Mouse (Mus musculus) kidney, postnatal 0 days (tissue): Measurements from ENCODE around the gene Rp2. TPM values are rescaled to one million over a fixed set of nuclear protein-coding genes. Genes with fewer than 3 reads are reported as not detected.
"Not testable (repeated sequence)": the region's sequence is repeated elsewhere in the genome, so short reads cannot be mapped to it uniquely, and the experiment has no call there.

Experiments
- ATAC-seq: fragments of 200-750 bp; cut with Nextera tagmentation; replicated peaks from 2 replicates; pipeline ENCODE4 v1.8.0; 2017; ENCODE audit warnings: low read depth, moderate number of reproducible peaks, moderate TSS enrichment, moderate library complexity; ENCODE audit not compliant: low FRiP score
- DNase-seq: peaks from one replicate; pipeline ENCODE4 v3.0.0-alpha.2; 2016; ENCODE audit warnings: low spot score
- H3K27ac ChIP-seq: fragments of 300-500 bp; sonication (generic); 2 replicates; pipeline ENCODE4 v1.5.1; 2014; ENCODE audit warnings: mild to moderate bottlenecking
- H3K27me3 ChIP-seq: fragments of 300-500 bp; sonication (generic); 2 replicates; pipeline ENCODE4 v1.6.1; 2014; ENCODE audit warnings: low read length, mixed read lengths; ENCODE audit not compliant: insufficient read depth
- H3K36me3 ChIP-seq: fragments of 300-500 bp; sonication (generic); 2 replicates; pipeline ENCODE4 v1.6.1; 2014; ENCODE audit warnings: low read length, mixed read lengths; ENCODE audit not compliant: insufficient read depth
- H3K4me1 ChIP-seq: fragments of 300-500 bp; sonication (generic); replicated peaks from 2 replicates; pipeline ENCODE4 v1.6.1; 2014; ENCODE audit warnings: antibody characterized with exemption, low read length, mixed read lengths; ENCODE audit not compliant: insufficient read depth
- H3K4me2 ChIP-seq: fragments of 300-500 bp; sonication (generic); 2 replicates; pipeline ENCODE4 v1.6.1; 2014; ENCODE audit warnings: mild to moderate bottlenecking, low read length, moderate library complexity, mixed read lengths
- H3K4me3 ChIP-seq: fragments of 300-500 bp; sonication (generic); replicated peaks from 2 replicates; pipeline ENCODE4 v1.5.1; 2014; ENCODE audit warnings: low read depth, low read length
- H3K9ac ChIP-seq: fragments of 300-500 bp; sonication (generic); 2 replicates; pipeline ENCODE4 v1.6.1; 2014; ENCODE audit warnings: low read depth, low read length
- H3K9me3 ChIP-seq: fragments of 300-500 bp; sonication (generic); replicated peaks from 2 replicates; pipeline ENCODE4 v1.6.1; 2016; ENCODE audit warnings: low read length, inconsistent platforms, mixed read lengths
- CTCF ChIP-seq: IDR thresholded peaks from 2 replicates; pipeline ENCODE4 v1.5.1; 2016; ENCODE audit warnings: antibody characterized with exemption, low read depth, mild to moderate bottlenecking, moderate library complexity
- WGBS: fragments of 180-500 bp; shearing (Covaris S2); extraction: QIAGEN DNeasy Blood & Tissue Kit; methylation state at CpG from one replicate; pipeline ENCODE4 v1.1.7; 2014; 5-methylcytosine and 5-hydroxymethylcytosine counted together
- polyA plus RNA-seq: library from polyadenylated mRNA; unstranded; fragments of >200 nt; fragmentation: Nextera tagmentation; extraction: Ambion mirVana; gene quantifications from 2 replicates; pipeline ENCODE4 v1.2.1, GENCODE M21; 2015

Rp2 gene
- polyA plus RNA-seq, 1 experiment from 2014 or later = 11.2 TPM

DNA sequence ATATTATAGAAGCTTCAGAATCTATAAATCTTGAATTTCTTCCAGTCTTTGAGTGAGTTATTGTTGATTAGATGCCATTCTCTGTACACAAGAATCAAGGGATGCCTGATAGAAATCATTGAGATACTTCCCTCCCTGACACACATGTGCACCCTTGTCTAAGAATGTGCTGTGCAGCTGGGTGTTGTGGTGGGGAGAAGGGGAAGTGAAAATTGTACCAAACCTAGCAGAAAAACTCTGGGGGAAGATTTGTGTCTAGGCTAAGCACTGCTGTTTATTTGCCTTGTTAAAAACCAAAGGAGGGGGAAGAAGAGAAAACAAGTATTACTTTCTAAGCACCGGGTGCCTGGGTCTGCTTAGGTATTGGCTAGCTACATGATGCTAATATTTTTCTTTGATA lies 9.0 kb upstream of the Rp2 start:
- H3K9ac ChIP-seq = no peak overlapping the region
- TF ChIP-seq CTCF = no peak
- no peaks in the 10 kb centered on the region for H3K36me3 ChIP-seq
- H3K27me3 ChIP-seq = no peaks in the 10 kb centered on the region
- no peak for DNase-seq
- no peak overlapping the region for H3K27ac ChIP-seq
- 96% methylated on average over 1 of the region's 1 CpGs for WGBS
- ATAC-seq = no peak
- no peak overlapping the region for H3K4me3 ChIP-seq
- H3K4me1 ChIP-seq = no peaks in the 10 kb centered on the region
- no peaks in the 10 kb centered on the region for H3K9me3 ChIP-seq
- H3K4me2 ChIP-seq = no peak overlapping the region

DNA sequence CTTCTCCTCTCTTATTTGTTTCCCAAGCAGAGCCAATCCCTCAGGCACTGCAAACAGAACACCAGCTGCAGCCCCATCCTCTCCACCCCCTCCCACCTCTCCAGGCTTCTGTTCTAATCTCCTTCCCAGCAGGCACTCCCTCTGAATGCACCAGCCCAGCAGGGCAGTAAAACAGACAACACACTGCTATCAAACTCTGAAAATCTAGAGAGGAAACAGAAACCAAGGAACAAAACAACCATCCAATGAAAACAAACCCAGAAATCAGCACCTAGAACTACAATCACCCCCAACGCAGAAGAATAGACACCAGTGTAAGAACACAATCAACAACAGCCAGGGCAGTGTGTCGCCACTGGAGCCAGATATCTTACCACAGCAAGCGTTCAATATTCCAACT lies 8.0 kb upstream of the Rp2 start:
- Histone ChIP-seq H3K4me3 (no peak overlapping the region), H3K4me1 (no peaks in the 10 kb centered on the region), H3K4me2 (no peak overlapping the region), H3K27me3 (no peaks in the 10 kb centered on the region), H3K36me3 (no peaks in the 10 kb centered on the region), H3K9ac (no peak overlapping the region), H3K27ac (no peak overlapping the region), H3K9me3 (no peaks in the 10 kb centered on the region)
- no peak for DNase-seq
- WGBS = 58% methylated on average over 3 of the region's 3 CpGs
- no peak for TF ChIP-seq CTCF
- no peak for ATAC-seq

DNA sequence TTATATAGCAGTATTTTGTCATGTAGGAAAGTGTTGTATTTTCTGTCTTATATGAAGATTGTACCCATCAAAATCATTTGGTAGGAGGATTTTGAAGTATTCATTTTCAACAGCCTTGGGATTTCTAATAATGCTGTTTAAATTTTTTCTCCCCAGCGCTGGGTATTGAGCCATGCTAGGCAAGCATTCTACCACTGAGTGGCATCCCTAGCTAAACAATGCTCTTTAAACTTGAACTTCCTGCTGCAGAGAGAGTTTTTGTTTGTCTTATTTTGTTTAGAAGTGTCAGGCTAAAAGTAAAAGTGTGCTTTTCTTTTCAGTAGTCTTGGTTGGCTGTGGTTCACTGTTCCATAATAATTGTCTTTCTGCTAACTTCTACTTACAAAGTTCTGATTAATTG lies 1.8 kb downstream of the Rp2 start:
- H3K9ac ChIP-seq = no peak overlapping the region
- TF ChIP-seq CTCF = peak; percentile 32; the same call in 1 of the 2 replicates
- peak overlapping the region; percentile 10; the same call in 1 of the 2 replicates for H3K4me2 ChIP-seq
- no peak for ATAC-seq
- H3K27me3 ChIP-seq = no peaks in the 10 kb centered on the region
- H3K27ac ChIP-seq = no peak overlapping the region
- H3K9me3 ChIP-seq = no peaks in the 10 kb centered on the region
- H3K4me3 ChIP-seq = no peak overlapping the region
- H3K4me1 ChIP-seq = no peaks in the 10 kb centered on the region
- DNase-seq = peak; percentile 1
- WGBS = 63% methylated on average over 1 of the region's 1 CpGs
- H3K36me3 ChIP-seq = no peaks in the 10 kb centered on the region

DNA sequence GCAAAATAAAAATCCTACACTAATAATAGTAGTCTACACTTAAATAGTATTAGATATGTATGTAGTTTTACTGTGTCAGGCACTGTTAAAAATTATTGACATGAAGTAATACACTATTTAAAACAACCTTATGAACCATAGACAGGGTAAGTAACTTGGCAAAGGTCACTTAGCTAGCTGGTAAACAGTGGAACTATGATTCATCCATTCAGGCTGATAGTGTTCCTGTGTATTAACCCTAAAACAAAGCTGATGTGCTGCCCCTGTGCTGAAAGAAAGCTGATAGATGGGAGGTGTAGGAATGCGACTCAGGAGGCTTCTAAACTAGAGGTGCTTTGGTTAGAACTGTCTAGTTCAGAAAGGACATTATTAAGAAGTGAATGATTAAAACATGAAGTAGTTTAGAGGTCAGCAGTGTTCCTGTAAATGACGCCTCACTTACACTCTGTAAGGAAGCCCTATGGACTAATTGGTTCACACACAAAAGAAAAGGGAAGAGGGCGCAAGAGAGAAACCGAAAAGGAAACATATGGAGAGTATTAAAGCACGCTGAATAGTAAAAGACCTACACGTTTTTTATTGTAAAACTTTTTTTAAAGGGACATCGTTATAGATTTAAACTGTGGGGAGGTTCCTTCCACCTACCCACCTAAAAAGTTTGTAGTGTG lies 15.2 kb downstream of the Rp2 start:
- WGBS = 73% methylated on average over 7 of the region's 7 CpGs

DNA sequence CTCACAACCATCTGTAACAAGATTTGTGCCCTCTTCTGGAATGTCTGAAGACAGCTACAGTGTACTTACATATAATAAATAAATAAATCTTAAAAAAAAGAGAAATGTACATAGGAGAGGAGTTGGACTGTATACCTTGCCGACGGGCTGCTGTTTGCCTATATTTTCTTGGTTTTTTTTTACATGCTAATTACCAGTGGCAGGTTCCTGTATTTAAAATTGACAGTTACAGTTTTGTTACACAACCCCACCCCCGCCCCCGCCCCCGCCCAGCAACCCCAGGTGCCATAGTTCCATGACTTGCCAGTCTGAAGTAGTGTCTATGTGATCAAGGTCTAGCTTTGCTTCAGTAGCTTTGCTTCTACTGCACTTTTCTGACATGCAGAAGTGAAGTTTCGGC lies 18.0 kb downstream of the Rp2 start:
- Histone ChIP-seq H3K9ac (no peak overlapping the region), H3K9me3 (no peaks in the 10 kb centered on the region), H3K4me3 (no peak overlapping the region), H3K27me3 (no peaks in the 10 kb centered on the region), H3K27ac (no peak overlapping the region), H3K4me2 (no peak overlapping the region), H3K4me1 (no peaks in the 10 kb centered on the region), H3K36me3 (0 out of 2 replicates have a peak, but pooled peaks cover 4% of the 10 kb centered on the region)
- DNase-seq = no peak
- 90% methylated on average over 6 of the region's 6 CpGs for WGBS
- TF ChIP-seq CTCF = no peak
- no peak for ATAC-seq

More for the DNA sequence above, 15.2 kb downstream of the Rp2 start:
- Histone ChIP-seq H3K4me2 (no peak overlapping the region), H3K27ac (no peak overlapping the region), H3K4me3 (no peak overlapping the region), H3K9me3 (no peaks in the 10 kb centered on the region), H3K4me1 (no peaks in the 10 kb centered on the region), H3K27me3 (no peaks in the 10 kb centered on the region), H3K36me3 (0 out of 2 replicates have a peak, but pooled peaks cover 4% of the 10 kb centered on the region), H3K9ac (no peak overlapping the region)
- no peak for ATAC-seq
- TF ChIP-seq CTCF = no peak
- DNase-seq = no peak

DNA sequence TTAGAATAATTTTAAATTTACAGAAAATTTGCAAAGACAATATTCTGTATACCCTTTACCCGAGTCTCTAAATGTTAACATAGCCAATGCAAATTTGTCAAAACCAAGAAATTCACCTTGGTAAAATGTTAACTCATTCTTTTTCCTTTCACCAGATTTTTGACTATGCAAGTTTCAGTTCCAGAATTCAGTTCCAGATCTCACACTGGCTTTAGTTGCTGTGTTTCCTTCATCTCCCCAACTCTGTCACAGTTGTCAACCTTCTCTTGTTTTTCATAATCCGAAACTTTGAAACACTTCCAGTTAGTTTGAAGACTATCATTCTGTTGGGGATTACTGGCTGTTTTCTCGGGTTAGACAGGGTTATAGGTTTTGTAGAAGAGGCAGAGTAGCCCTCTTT lies 22.7 kb downstream of the Rp2 start:
- ATAC-seq = no peak
- H3K27ac ChIP-seq = no peak overlapping the region

DNA sequence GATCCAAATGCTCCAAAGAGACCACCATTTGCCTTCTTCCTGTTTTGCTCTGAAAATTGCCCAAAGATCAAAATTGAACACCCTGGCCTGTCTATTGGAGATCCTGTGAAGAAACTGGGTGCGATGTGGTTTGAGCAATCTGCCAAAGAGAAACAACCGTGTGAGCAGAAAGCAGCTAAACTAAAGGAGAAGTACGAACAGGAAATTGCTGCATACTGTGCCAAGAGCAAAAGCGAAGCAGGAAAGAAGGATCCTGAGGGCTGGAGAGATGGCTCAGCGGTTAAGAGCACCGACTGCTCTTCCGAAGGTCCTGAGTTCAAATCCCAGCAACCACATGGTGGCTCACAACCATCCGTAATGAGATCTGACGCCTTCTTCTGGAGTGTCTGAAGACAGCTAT lies 27.7 kb downstream of the Rp2 start:
- not testable (repeated sequence) for H3K27ac ChIP-seq, H3K9ac ChIP-seq, H3K4me2 ChIP-seq, H3K4me3 ChIP-seq, H3K9me3 ChIP-seq, H3K27me3 ChIP-seq, H3K36me3 ChIP-seq, ATAC-seq, DNase-seq, H3K4me1 ChIP-seq
- 85% methylated on average over 9 of the region's 9 CpGs for WGBS

More for the DNA sequence above, 22.7 kb downstream of the Rp2 start:
- Histone ChIP-seq H3K4me3 (no peak overlapping the region), H3K9me3 (no peaks in the 10 kb centered on the region), H3K27me3 (no peaks in the 10 kb centered on the region), H3K9ac (no peak overlapping the region), H3K36me3 (0 out of 2 replicates have a peak, but pooled peaks cover 4% of the 10 kb centered on the region), H3K4me2 (no peak overlapping the region), H3K4me1 (no peaks in the 10 kb centered on the region)
- no peak for TF ChIP-seq CTCF
- 70% methylated on average over 3 of the region's 3 CpGs for WGBS
- DNase-seq = no peak
